Mouse (Mus musculus): ENCODE measurements around the gene Myadm. TPM values are rescaled to one million over a fixed set of nuclear protein-coding genes. Genes with fewer than 3 reads are reported as not detected.
"Not testable (repeated sequence)": the region's sequence is repeated elsewhere in the genome, so short reads cannot be mapped to it uniquely, and the experiment has no call there.

Gene Myadm
- polyA plus RNA-seq, 1 experiment from 2014 or later, result 170 TPM

GRCm38 (mm10) chr7:3286036-3286435, 2.8 kb upstream of the Myadm start:
- Histone ChIP-seq H3K4me2 (ENCODE audit: low read depth, low read length) (no peak overlapping the region), H3K9ac (ENCODE audit: low read length) (no peak overlapping the region), H3K36me3 (ENCODE audit: control insufficient read depth, insufficient read depth, low read length) (no peaks in the 10 kb centered on the region), H3K9me3 (replicated peaks; ENCODE audit: control insufficient read depth, low read length) (no peaks in the 10 kb centered on the region), H3K27me3 (ENCODE audit: control insufficient read depth, insufficient read depth, low read length) (no peaks in the 10 kb centered on the region), H3K4me1 (ENCODE audit: control insufficient read depth, insufficient read depth, low read length) (peaks cover 11% of the 10 kb centered on the region), H3K4me3 (replicated peaks; ENCODE audit: low read length) (no peak overlapping the region), H3K27ac (ENCODE audit: low read length) (no peak overlapping the region)
- 88% methylated on average over 5 of the region's 5 CpGs for WGBS
- ATAC-seq (ENCODE audit: insufficient read depth, low FRiP score), result no peak

GRCm38 (mm10) chr7:3287186-3287585, 1.7 kb upstream of the Myadm start:
- no peak for ATAC-seq (ENCODE audit: insufficient read depth, low FRiP score)
- 49% methylated on average over 7 of the region's 7 CpGs for WGBS
- Histone ChIP-seq H3K27me3 (ENCODE audit: control insufficient read depth, insufficient read depth, low read length) (no peaks in the 10 kb centered on the region), H3K9me3 (replicated peaks; ENCODE audit: control insufficient read depth, low read length) (no peaks in the 10 kb centered on the region), H3K9ac (ENCODE audit: low read length) (no peak overlapping the region), H3K4me3 (replicated peaks; ENCODE audit: low read length) (no peak overlapping the region), H3K4me2 (ENCODE audit: low read depth, low read length) (no peak overlapping the region), H3K36me3 (ENCODE audit: control insufficient read depth, insufficient read depth, low read length) (no peaks in the 10 kb centered on the region), H3K4me1 (ENCODE audit: control insufficient read depth, insufficient read depth, low read length) (peaks cover 19% of the 10 kb centered on the region), H3K27ac (ENCODE audit: low read length) (peak overlapping the region; percentile 76)

GRCm38 (mm10) chr7:3290257-3291033, 1.6 kb downstream of the Myadm start:
- ATAC-seq (ENCODE audit: insufficient read depth, low FRiP score), result peak; percentile 89
- Histone ChIP-seq H3K36me3 (ENCODE audit: control insufficient read depth, insufficient read depth, low read length) (peaks cover 10% of the 10 kb centered on the region; the same call in 1 of the 2 replicates), H3K9me3 (replicated peaks; ENCODE audit: control insufficient read depth, low read length) (no peaks in the 10 kb centered on the region), H3K27me3 (ENCODE audit: control insufficient read depth, insufficient read depth, low read length) (no peaks in the 10 kb centered on the region), H3K27ac (ENCODE audit: low read length) (peak overlapping the region; percentile 98), H3K4me2 (ENCODE audit: low read depth, low read length) (peak overlapping the region; percentile 73), H3K4me1 (ENCODE audit: control insufficient read depth, insufficient read depth, low read length) (peaks cover 37% of the 10 kb centered on the region), H3K9ac (ENCODE audit: low read length) (peak overlapping the region; percentile 82), H3K4me3 (replicated peaks; ENCODE audit: low read length) (peak overlapping the region; percentile 61)
- under 1% methylated on average over 18 of the region's 18 CpGs for WGBS

GRCm38 (mm10) chr7:3291197-3291596, 2.3 kb downstream of the Myadm start:
- WGBS, result 9% methylated on average over 6 of the region's 6 CpGs
- ATAC-seq (ENCODE audit: insufficient read depth, low FRiP score), result peak; percentile 4; the same call in 1 of the 2 replicates
- H3K27me3 ChIP-seq (ENCODE audit: control insufficient read depth, insufficient read depth, low read length), result no peaks in the 10 kb centered on the region

GRCm38 (mm10) chr7:3291764-3292163, 2.9 kb downstream of the Myadm start:
- Histone ChIP-seq H3K36me3 (ENCODE audit: control insufficient read depth, insufficient read depth, low read length) (peaks cover 21% of the 10 kb centered on the region; the same call in 1 of the 2 replicates), H3K9ac (ENCODE audit: low read length) (peak overlapping the region; percentile 82), H3K27me3 (ENCODE audit: control insufficient read depth, insufficient read depth, low read length) (no peaks in the 10 kb centered on the region), H3K4me2 (ENCODE audit: low read depth, low read length) (peak overlapping the region; percentile 73), H3K27ac (ENCODE audit: low read length) (peak overlapping the region; percentile 95), H3K4me3 (replicated peaks; ENCODE audit: low read length) (peak overlapping the region; percentile 61), H3K4me1 (ENCODE audit: control insufficient read depth, insufficient read depth, low read length) (peaks cover 45% of the 10 kb centered on the region), H3K9me3 (replicated peaks; ENCODE audit: control insufficient read depth, low read length) (no peaks in the 10 kb centered on the region)
- WGBS, result 53% methylated on average over 3 of the region's 3 CpGs
- no peak for ATAC-seq (ENCODE audit: insufficient read depth, low FRiP score)

More at GRCm38 (mm10) chr7:3291197-3291596, 2.3 kb downstream of the Myadm start:
- Histone ChIP-seq H3K4me2 (ENCODE audit: low read depth, low read length) (peak overlapping the region; percentile 73), H3K4me3 (replicated peaks; ENCODE audit: low read length) (peak overlapping the region; percentile 61), H3K27ac (ENCODE audit: low read length) (peak overlapping the region; percentile 95), H3K9ac (ENCODE audit: low read length) (peak overlapping the region; percentile 82), H3K9me3 (replicated peaks; ENCODE audit: control insufficient read depth, low read length) (no peaks in the 10 kb centered on the region), H3K36me3 (ENCODE audit: control insufficient read depth, insufficient read depth, low read length) (peaks cover 15% of the 10 kb centered on the region; the same call in 1 of the 2 replicates), H3K4me1 (ENCODE audit: control insufficient read depth, insufficient read depth, low read length) (peaks cover 44% of the 10 kb centered on the region)

GRCm38 (mm10) chr7:3292271-3292670, 3.4 kb downstream of the Myadm start:
- not testable (repeated sequence) for H3K9me3 ChIP-seq (replicated peaks; ENCODE audit: control insufficient read depth, low read length); ATAC-seq (ENCODE audit: insufficient read depth, low FRiP score); H3K27me3 ChIP-seq (ENCODE audit: control insufficient read depth, insufficient read depth, low read length)
- Histone ChIP-seq H3K9ac (ENCODE audit: low read length) (peak overlapping the region; percentile 82), H3K27ac (ENCODE audit: low read length) (peak overlapping the region; percentile 95), H3K36me3 (ENCODE audit: control insufficient read depth, insufficient read depth, low read length) (peaks cover 26% of the 10 kb centered on the region), H3K4me2 (ENCODE audit: low read depth, low read length) (peak overlapping the region; percentile 73), H3K4me3 (replicated peaks; ENCODE audit: low read length) (peak overlapping the region; percentile 61), H3K4me1 (ENCODE audit: control insufficient read depth, insufficient read depth, low read length) (peaks cover 50% of the 10 kb centered on the region)
- WGBS, result 50% methylated on average over 12 of the region's 12 CpGs

GRCm38 (mm10) chr7:3292791-3293190, 3.9 kb downstream of the Myadm start:
- 0% methylated on average over 14 of the region's 14 CpGs for WGBS

GRCm38 (mm10) chr7:3294794-3295193, 5.9 kb downstream of the Myadm start:
- no peak overlapping the region for H3K9ac ChIP-seq (ENCODE audit: low read length)
- peak overlapping the region; percentile 76 for H3K27ac ChIP-seq (ENCODE audit: low read length)
- H3K27me3 ChIP-seq (ENCODE audit: control insufficient read depth, insufficient read depth, low read length), result no peaks in the 10 kb centered on the region
- H3K4me1 ChIP-seq (ENCODE audit: control insufficient read depth, insufficient read depth, low read length), result peaks cover 62% of the 10 kb centered on the region
- peaks cover 40% of the 10 kb centered on the region for H3K36me3 ChIP-seq (ENCODE audit: control insufficient read depth, insufficient read depth, low read length)
- H3K4me3 ChIP-seq (replicated peaks; ENCODE audit: low read length), result no peak overlapping the region
- H3K4me2 ChIP-seq (ENCODE audit: low read depth, low read length), result no peak overlapping the region
- H3K9me3 ChIP-seq (replicated peaks; ENCODE audit: control insufficient read depth, low read length), result no peaks in the 10 kb centered on the region
- ATAC-seq (ENCODE audit: insufficient read depth, low FRiP score), result no peak
- 86% methylated on average over 1 of the region's 1 CpGs for WGBS

More at GRCm38 (mm10) chr7:3292791-3293190, 3.9 kb downstream of the Myadm start:
- ATAC-seq (ENCODE audit: insufficient read depth, low FRiP score), result peak; percentile 85
- Histone ChIP-seq H3K4me3 (replicated peaks; ENCODE audit: low read length) (peak overlapping the region; percentile 61), H3K27me3 (ENCODE audit: control insufficient read depth, insufficient read depth, low read length) (no peaks in the 10 kb centered on the region), H3K27ac (ENCODE audit: low read length) (peak overlapping the region; percentile 95), H3K9me3 (replicated peaks; ENCODE audit: control insufficient read depth, low read length) (no peaks in the 10 kb centered on the region), H3K9ac (ENCODE audit: low read length) (peak overlapping the region; percentile 82), H3K4me1 (ENCODE audit: control insufficient read depth, insufficient read depth, low read length) (peaks cover 56% of the 10 kb centered on the region), H3K4me2 (ENCODE audit: low read depth, low read length) (peak overlapping the region; percentile 73), H3K36me3 (ENCODE audit: control insufficient read depth, insufficient read depth, low read length) (peaks cover 30% of the 10 kb centered on the region)

GRCm38 (mm10) chr7:3295321-3296110, 6.6 kb downstream of the Myadm start:
- no peak for ATAC-seq (ENCODE audit: insufficient read depth, low FRiP score)
- Histone ChIP-seq H3K27ac (ENCODE audit: low read length) (peak overlapping the region; percentile 76), H3K4me3 (replicated peaks; ENCODE audit: low read length) (no peak overlapping the region), H3K9me3 (replicated peaks; ENCODE audit: control insufficient read depth, low read length) (no peaks in the 10 kb centered on the region), H3K4me1 (ENCODE audit: control insufficient read depth, insufficient read depth, low read length) (peaks cover 65% of the 10 kb centered on the region), H3K4me2 (ENCODE audit: low read depth, low read length) (peak overlapping the region; percentile 27; the same call in 1 of the 2 replicates), H3K36me3 (ENCODE audit: control insufficient read depth, insufficient read depth, low read length) (peaks cover 42% of the 10 kb centered on the region), H3K9ac (ENCODE audit: low read length) (no peak overlapping the region), H3K27me3 (ENCODE audit: control insufficient read depth, insufficient read depth, low read length) (no peaks in the 10 kb centered on the region)
- 62% methylated on average over 5 of the region's 5 CpGs for WGBS
